Comparison of ENCODE assay signal across 15 mouse cellular contexts in genomic region chr2:147561220-147561619, GRCm38 (mm10).
"Had no signal": no experiment of that assay in that cellular context is flagged by ENCODE, and none has a peak within 500 bp of the region (broad histone marks: within the 10 kb centered on the region; RNA-seq: fewer than 3 reads in every experiment).

No protein-coding gene starts in this region.

- H3K4me3 ChIP-seq: left cerebral cortex, adult 2 months had no signal

- H3K27ac ChIP-seq: kidney, postnatal 0 days; left cerebral cortex, adult 2 months; liver, embryonic 14.5 days had no signal

- DNase-seq: kidney, adult 11 months; kidney, adult 9 months; kidney, postnatal 4 days; liver; lung, adult 2 months; lung, postnatal 36 days; midbrain, embryonic 14.5 days; retina, postnatal 1 day; right cerebral cortex, postnatal 4 days; spleen, adult 18-20 months; thymus, postnatal 4 days had no signal

- ATAC-seq: lung, postnatal 0 days had no signal

- H3K9ac ChIP-seq: liver, embryonic 14.5 days had no signal
